Mouse (Mus musculus): ENCODE results near the gene Tlr9. TPM values are rescaled to one million over a fixed set of nuclear protein-coding genes. Genes with fewer than 3 reads are reported as not detected.
A peak's percentile ranks its signal among the peaks of the same experiment; 100 is the strongest.

The Tlr9 gene
- polyA plus RNA-seq, 1 experiment, result 2.3 TPM

DNA sequence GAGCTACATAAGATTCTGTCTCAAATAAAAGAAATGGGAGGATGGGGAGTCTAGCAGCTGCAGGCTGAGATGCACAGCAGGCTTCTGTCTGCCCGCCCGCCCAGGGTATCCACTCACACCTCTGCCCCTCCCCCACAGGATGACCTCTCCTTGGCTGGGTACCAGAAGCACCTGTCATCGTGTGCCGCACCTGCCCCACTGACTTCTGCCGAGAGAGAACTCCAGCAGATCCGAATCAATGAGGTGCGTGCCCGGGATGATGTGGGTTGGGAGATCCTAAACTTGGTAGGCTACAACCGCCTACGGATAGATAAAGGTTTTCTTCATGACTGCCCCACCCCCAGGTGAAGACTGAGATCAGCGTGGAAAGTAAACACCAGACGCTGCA, 9.8 kb upstream of the Tlr9 start:
- Histone ChIP-seq H3K27me3 (replicated peaks) (no peaks in the 10 kb centered on the region), H3K36me3 (replicated peaks; ENCODE audit: low read length) (peaks cover 96% of the 10 kb centered on the region), H3K4me1 (peaks cover 60% of the 10 kb centered on the region), H3K4me3 (replicated peaks) (no peak overlapping the region), H3K9me3 (no peaks in the 10 kb centered on the region)
- TF ChIP-seq FLI1 (IDR thresholded peaks at IDR 0.05; ENCODE audit: low read length) (no peak), GATA1 (IDR thresholded peaks at IDR 0.05; ENCODE audit: borderline replicate concordance, low read length) (no peak)

DNA sequence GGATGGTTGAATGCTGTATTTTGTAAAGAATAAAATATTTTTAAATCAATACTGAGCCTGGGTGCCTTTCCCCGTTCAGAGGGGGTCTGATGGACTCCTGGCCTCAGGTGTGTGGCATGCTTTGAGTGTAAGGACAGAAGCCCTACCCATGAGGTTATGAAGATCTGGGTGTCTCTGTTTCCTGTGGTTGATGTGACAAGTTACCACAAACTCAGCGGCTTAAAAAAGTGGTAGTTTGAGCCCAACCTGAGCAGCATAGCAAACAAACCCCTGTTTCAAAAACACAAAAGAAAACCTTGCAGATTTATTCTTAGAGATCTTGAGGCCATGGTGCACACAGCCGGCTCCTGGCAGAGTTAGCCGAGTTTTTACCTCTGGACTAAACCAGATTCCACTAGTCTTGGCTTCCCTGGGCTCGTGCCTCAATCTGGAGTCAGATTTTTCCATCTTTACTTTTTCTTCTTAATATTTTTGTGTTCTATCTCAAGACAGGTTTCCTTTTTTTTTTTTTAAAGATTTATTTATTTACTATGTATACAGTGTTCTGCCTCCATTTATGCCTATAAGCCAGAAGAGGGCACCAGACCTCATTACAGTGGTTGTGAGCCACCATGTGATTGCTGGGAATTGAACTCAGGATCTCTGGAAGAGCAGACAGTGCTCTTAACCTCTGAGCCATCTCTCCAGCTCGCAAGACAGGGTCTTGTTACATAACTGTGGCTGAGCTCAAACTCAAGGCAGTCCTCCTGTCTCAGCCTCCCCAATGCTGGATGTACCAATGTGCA, 6.9 kb upstream of the Tlr9 start:
- H3K27me3 ChIP-seq (replicated peaks), result no peaks in the 10 kb centered on the region
- no peaks in the 10 kb centered on the region for H3K9me3 ChIP-seq
- H3K36me3 ChIP-seq (replicated peaks; ENCODE audit: low read length), result peaks cover 71% of the 10 kb centered on the region
- no peak overlapping the region for H3K4me3 ChIP-seq (replicated peaks)
- no peak for TF ChIP-seq GATA1 (IDR thresholded peaks at IDR 0.05; ENCODE audit: borderline replicate concordance, low read length)
- TF ChIP-seq FLI1 (IDR thresholded peaks at IDR 0.05; ENCODE audit: low read length), result no peak
- peaks cover 35% of the 10 kb centered on the region for H3K4me1 ChIP-seq

DNA sequence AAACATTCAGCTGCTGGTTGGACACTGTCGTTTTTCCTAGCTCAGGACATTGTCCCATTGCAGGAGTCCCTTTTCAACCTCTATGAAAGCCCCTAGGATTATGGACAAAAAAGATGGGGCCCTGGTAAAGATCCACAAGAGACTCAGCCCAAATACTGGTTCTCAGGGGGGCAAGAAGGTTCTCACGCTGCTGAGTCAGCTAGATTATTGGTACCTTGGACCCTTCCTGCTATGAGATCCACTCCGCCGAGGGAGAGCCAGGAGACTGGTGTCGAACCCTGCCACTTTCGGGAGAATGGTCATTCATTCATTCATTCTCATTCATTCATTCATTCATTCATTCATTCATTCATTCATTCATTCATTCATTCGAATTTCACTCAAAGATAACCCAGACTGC, 5.4 kb upstream of the Tlr9 start:
- TF ChIP-seq FLI1 (IDR thresholded peaks at IDR 0.05; ENCODE audit: low read length), result no peak
- no peak for TF ChIP-seq GATA1 (IDR thresholded peaks at IDR 0.05; ENCODE audit: borderline replicate concordance, low read length)
- H3K4me3 ChIP-seq (replicated peaks), result no peak overlapping the region
- H3K27me3 ChIP-seq (replicated peaks), result peaks cover 10% of the 10 kb centered on the region
- H3K9me3 ChIP-seq, result no peaks in the 10 kb centered on the region
- H3K36me3 ChIP-seq (replicated peaks; ENCODE audit: low read length), result peaks cover 57% of the 10 kb centered on the region
- peaks cover 21% of the 10 kb centered on the region for H3K4me1 ChIP-seq

DNA sequence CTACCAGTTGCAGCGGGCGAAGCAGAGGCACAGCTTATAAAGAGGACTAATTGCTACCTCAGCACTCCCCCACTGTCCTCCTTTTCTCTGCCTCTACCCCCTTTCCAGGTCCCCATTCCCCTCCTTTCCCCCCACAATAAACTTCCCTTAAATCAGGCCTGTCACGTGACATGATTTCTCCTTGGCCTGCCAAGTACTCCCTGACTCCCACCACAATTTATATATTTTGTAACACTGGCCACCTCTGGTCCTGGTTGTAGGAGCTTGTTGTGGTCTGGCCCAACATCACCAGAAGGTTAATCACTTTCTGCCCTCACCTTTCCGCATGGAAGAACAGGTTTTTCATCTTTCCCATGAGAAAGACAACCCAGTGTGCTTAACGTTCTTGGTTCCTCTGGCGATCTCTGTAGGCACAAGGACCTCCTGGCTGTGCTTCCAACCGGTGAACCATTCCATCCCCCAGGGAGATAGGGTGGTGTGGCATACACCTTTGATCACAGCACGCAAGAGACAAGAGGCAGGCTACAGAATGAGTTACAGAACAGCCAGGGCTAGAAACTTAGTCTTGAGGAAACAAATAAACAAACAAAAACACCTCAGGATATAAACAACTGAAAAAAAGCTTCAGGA, 1.4 kb upstream of the Tlr9 start:
- H3K4me1 ChIP-seq, result peaks cover 23% of the 10 kb centered on the region
- TF ChIP-seq FLI1 (IDR thresholded peaks at IDR 0.05; ENCODE audit: low read length), result no peak
- no peak for TF ChIP-seq GATA1 (IDR thresholded peaks at IDR 0.05; ENCODE audit: borderline replicate concordance, low read length)
- H3K9me3 ChIP-seq, result no peaks in the 10 kb centered on the region; the same call in 1 of the 2 replicates
- H3K27me3 ChIP-seq (replicated peaks), result peaks cover 48% of the 10 kb centered on the region
- no peak overlapping the region for H3K4me3 ChIP-seq (replicated peaks)
- peaks cover 17% of the 10 kb centered on the region for H3K36me3 ChIP-seq (replicated peaks; ENCODE audit: low read length)

DNA sequence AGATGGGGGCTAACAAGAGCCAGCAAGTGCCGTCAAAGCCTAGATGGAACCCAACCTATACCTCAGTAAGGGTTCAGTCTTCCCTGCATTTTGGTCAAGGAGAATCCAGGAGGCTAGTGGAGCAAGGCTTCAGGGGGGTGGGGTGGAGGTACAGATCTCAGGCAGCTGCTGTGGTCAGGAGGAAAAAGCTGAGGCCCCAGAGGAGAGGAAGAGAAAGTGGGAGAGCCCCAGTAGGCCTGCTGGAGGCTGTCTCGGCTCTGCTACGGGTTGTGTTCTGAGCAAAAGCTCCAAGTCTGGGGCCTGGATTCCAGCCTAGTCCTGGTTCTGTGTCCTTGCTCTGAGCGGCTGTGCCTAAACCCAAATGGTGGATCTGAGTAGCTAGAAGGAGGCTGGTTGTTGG, 596 bp downstream of the Tlr9 start:
- Histone ChIP-seq H3K4me1 (peaks cover 30% of the 10 kb centered on the region), H3K9me3 (no peaks in the 10 kb centered on the region; the same call in 1 of the 2 replicates), H3K27me3 (replicated peaks) (peaks cover 62% of the 10 kb centered on the region), H3K36me3 (replicated peaks; ENCODE audit: low read length) (peaks cover under 1% of the 10 kb centered on the region), H3K4me3 (replicated peaks) (peak overlapping the region; percentile 48)
- no peak for TF ChIP-seq FLI1 (IDR thresholded peaks at IDR 0.05; ENCODE audit: low read length)
- TF ChIP-seq GATA1 (IDR thresholded peaks at IDR 0.05; ENCODE audit: borderline replicate concordance, low read length), result no peak

DNA sequence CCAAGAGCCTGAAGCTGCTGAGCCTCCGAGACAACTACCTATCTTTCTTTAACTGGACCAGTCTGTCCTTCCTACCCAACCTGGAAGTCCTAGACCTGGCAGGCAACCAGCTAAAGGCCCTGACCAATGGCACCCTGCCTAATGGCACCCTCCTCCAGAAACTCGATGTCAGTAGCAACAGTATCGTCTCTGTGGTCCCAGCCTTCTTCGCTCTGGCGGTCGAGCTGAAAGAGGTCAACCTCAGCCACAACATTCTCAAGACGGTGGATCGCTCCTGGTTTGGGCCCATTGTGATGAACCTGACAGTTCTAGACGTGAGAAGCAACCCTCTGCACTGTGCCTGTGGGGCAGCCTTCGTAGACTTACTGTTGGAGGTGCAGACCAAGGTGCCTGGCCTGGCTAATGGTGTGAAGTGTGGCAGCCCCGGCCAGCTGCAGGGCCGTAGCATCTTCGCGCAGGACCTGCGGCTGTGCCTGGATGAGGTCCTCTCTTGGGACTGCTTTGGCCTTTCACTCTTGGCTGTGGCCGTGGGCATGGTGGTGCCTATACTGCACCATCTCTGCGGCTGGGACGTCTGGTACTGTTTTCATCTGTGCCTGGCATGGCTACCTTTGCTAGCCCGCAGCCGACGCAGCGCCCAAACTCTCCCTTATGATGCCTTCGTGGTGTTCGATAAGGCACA, 3.2 kb downstream of the Tlr9 start:
- Histone ChIP-seq H3K9me3 (no peaks in the 10 kb centered on the region; the same call in 1 of the 2 replicates), H3K4me3 (replicated peaks) (peak overlapping the region; percentile 85), H3K36me3 (replicated peaks; ENCODE audit: low read length) (no peaks in the 10 kb centered on the region), H3K27me3 (replicated peaks) (peaks cover 62% of the 10 kb centered on the region), H3K4me1 (peaks cover 42% of the 10 kb centered on the region)
- TF ChIP-seq FLI1 (IDR thresholded peaks at IDR 0.05; ENCODE audit: low read length), result no peak
- no peak for TF ChIP-seq GATA1 (IDR thresholded peaks at IDR 0.05; ENCODE audit: borderline replicate concordance, low read length)

DNA sequence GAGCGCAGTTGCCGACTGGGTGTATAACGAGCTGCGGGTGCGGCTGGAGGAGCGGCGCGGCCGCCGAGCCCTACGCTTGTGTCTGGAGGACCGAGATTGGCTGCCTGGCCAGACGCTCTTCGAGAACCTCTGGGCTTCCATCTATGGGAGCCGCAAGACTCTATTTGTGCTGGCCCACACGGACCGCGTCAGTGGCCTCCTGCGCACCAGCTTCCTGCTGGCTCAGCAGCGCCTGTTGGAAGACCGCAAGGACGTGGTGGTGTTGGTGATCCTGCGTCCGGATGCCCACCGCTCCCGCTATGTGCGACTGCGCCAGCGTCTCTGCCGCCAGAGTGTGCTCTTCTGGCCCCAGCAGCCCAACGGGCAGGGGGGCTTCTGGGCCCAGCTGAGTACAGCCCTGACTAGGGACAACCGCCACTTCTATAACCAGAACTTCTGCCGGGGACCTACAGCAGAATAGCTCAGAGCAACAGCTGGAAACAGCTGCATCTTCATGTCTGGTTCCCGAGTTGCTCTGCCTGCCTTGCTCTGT, 3.8 kb downstream of the Tlr9 start:
- H3K27me3 ChIP-seq (replicated peaks), result peaks cover 57% of the 10 kb centered on the region
- H3K4me1 ChIP-seq, result peaks cover 48% of the 10 kb centered on the region
- TF ChIP-seq GATA1 (IDR thresholded peaks at IDR 0.05; ENCODE audit: borderline replicate concordance, low read length), result no peak
- no peak for TF ChIP-seq FLI1 (IDR thresholded peaks at IDR 0.05; ENCODE audit: low read length)

DNA sequence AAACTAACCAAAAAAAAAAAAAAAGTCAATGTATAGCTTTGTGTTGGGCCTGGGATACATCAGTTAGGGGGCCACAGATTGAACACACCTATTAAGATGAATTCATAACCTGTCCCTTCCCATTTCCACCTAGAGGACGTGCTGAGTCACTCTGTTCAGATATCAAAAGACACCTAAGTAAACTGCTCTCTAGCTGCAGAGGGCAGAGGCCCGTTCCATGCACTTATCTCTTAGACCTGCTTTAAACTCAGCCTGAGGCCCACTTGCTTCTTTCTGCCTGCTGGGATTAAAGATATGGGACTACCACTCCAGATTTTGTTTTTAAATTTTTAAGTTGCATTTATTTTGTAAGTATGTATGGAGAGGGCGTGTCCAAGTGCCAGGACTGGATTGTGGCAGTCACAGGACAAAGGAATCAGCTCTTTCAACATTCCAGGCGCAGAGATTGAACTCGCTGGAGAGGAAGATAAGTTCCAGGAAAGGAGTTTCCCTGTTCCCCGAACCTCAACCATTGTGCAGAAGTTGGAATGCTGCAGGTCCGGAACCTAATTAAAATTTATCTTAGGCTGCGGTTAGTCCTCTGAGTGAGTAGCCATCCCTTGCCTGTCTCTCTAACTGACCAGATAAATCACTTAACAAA, 5.5 kb downstream of the Tlr9 start:
- Histone ChIP-seq H3K9me3 (no peaks in the 10 kb centered on the region; the same call in 1 of the 2 replicates), H3K4me1 (peaks cover 44% of the 10 kb centered on the region), H3K27me3 (replicated peaks) (peaks cover 46% of the 10 kb centered on the region), H3K4me3 (replicated peaks) (no peak overlapping the region), H3K36me3 (replicated peaks; ENCODE audit: low read length) (peaks cover 7% of the 10 kb centered on the region)
- TF ChIP-seq GATA1 (IDR thresholded peaks at IDR 0.05; ENCODE audit: borderline replicate concordance, low read length), result no peak
- TF ChIP-seq FLI1 (IDR thresholded peaks at IDR 0.05; ENCODE audit: low read length), result no peak

More for the DNA sequence above, 3.8 kb downstream of the Tlr9 start:
- peak overlapping the region; percentile 85 for H3K4me3 ChIP-seq (replicated peaks)
- H3K36me3 ChIP-seq (replicated peaks; ENCODE audit: low read length), result no peaks in the 10 kb centered on the region
- no peaks in the 10 kb centered on the region; the same call in 1 of the 2 replicates for H3K9me3 ChIP-seq

DNA sequence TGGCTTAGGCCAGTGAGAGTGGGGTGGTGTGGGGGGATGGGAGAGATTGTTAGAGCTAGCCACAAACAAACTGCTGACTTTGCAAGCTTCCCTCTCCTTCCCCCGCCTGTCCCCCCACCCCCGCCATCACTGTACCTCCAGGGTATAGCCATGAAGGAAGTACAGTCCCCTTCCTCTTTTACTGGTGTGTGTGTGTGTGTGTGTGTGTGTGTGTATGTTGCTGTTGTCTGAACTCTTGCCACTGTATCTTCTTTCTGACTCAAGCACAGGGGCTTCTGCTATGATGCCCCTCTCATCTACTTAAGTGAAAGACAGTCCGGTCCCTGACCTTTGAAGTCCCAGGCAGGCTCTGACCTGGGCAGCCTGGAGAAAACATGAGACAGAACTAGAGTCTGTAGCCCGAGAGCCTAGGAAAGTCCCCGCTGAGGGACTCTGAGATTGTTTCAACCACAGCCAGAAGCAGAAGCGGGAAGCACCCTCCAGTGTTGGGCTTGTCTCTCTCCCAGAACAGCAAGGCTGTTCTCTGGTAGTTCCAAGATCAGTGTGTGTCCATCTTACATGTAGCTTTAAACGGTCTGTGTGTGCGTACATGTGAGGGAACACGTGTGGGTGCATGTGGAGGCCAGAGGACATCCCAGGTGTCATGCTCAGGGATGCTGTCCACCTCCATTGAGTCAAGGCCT, 7.8 kb downstream of the Tlr9 start:
- peak overlapping the region; percentile 50 for H3K4me3 ChIP-seq (replicated peaks)
- H3K36me3 ChIP-seq (replicated peaks; ENCODE audit: low read length), result peaks cover 29% of the 10 kb centered on the region
- H3K9me3 ChIP-seq, result no peaks in the 10 kb centered on the region; the same call in 1 of the 2 replicates
- TF ChIP-seq GATA1 (IDR thresholded peaks at IDR 0.05; ENCODE audit: borderline replicate concordance, low read length) (no peak), FLI1 (IDR thresholded peaks at IDR 0.05; ENCODE audit: low read length) (no peak)
- peaks cover 35% of the 10 kb centered on the region for H3K4me1 ChIP-seq
- H3K27me3 ChIP-seq (replicated peaks), result peaks cover 24% of the 10 kb centered on the region

Measured in megakaryocyte, embryonic 14.5 days (primary cell).